Mouse (Mus musculus) cerebellum, adult 11 months (tissue): ENCODE measurements around the gene Tomm70a.

Experiments
- DNase-seq: peaks from one replicate; pipeline ENCODE4 v3.0.0; 2022

Gene Tomm70a

GRCm38 (mm10) chr16:57196590-57196989, 75.1 kb downstream of the Tomm70a start:
- no peak for DNase-seq

GRCm38 (mm10) chr16:57197281-57197680, 75.8 kb downstream of the Tomm70a start:
- no peak for DNase-seq
